Mouse (Mus musculus) CH12.LX (cell line): Measurements from ENCODE around the gene P2ry14. TPM values are rescaled to one million over a fixed set of nuclear protein-coding genes. Genes with fewer than 3 reads are reported as not detected.

Experiments used
- DNase-seq: peaks from one replicate; pipeline ENCODE4 v3.0.0-alpha.2; 2013; ENCODE audit errors: extremely low read depth
- H3K27ac ChIP-seq: 2 replicates; pipeline ENCODE4 v1.5.1; 2012; ENCODE audit warnings: low read depth, mild to moderate bottlenecking, control low read depth, moderate library complexity; ENCODE audit not compliant: insufficient read depth
- H3K27me3 ChIP-seq: replicated peaks from 2 replicates; pipeline ENCODE3; 2012; ENCODE audit warnings: inconsistent platforms
- H3K36me3 ChIP-seq, 2 experiments: replicated peaks in 1 of 2; 2 replicates each; pipeline versions ENCODE3 to v1.6.1; 2012; ENCODE audit warnings: inconsistent platforms in 1 of 2, low read length in 1 of 2, mild to moderate bottlenecking in 1 of 2, mixed read lengths in 1 of 2, moderate library complexity in 1 of 2; ENCODE audit not compliant: control insufficient read depth in 1 of 2, insufficient read depth in 1 of 2
- H3K4me1 ChIP-seq, 2 experiments: 2 replicates each; pipeline ENCODE4 v1.6.1; 2012; ENCODE audit warnings: inconsistent platforms in 1 of 2, moderate library complexity in 1 of 2; ENCODE audit not compliant: insufficient read depth in 2 of 2, control insufficient read depth in 1 of 2
- H3K4me2 ChIP-seq: 2 replicates; pipeline ENCODE4 v1.6.1; 2012; ENCODE audit warnings: low read depth, mild to moderate bottlenecking, control low read depth; ENCODE audit not compliant: poor library complexity, insufficient read depth, severe bottlenecking
- H3K4me3 ChIP-seq, 3 experiments: fragments of 150-350 bp in 1 of 3; sonication (generic) in 1 of 3; replicated peaks in 1 of 3; 2 replicates each; pipeline versions ENCODE3 to v1.5.1; 2011 to 2012; ENCODE audit warnings: low read depth in 2 of 3, low read length in 2 of 3, mild to moderate bottlenecking in 2 of 3, moderate library complexity in 2 of 3, control low read depth in 1 of 3, improper control_type of control experiment in 1 of 3, inconsistent platforms in 1 of 3, mixed read lengths in 1 of 3; ENCODE audit not compliant: poor library complexity in 1 of 3
- H3K79me2 ChIP-seq: replicated peaks from 2 replicates; pipeline ENCODE4 v1.6.1; 2012; ENCODE audit warnings: mild to moderate bottlenecking, moderate library complexity; ENCODE audit not compliant: control insufficient read depth, poor library complexity, insufficient read depth, severe bottlenecking; ENCODE audit errors: extremely low read depth
- H3K9ac ChIP-seq: 2 replicates; pipeline ENCODE4 v1.6.1; 2012; ENCODE audit warnings: low read depth, mild to moderate bottlenecking, control low read depth, moderate library complexity; ENCODE audit not compliant: insufficient read depth
- H3K9me3 ChIP-seq: replicated peaks from 2 replicates; pipeline ENCODE3; 2012; ENCODE audit warnings: low read length, inconsistent platforms, mixed read lengths
- CHD2 ChIP-seq: IDR thresholded peaks from 2 replicates; pipeline ENCODE4 v1.6.1; 2011; ENCODE audit warnings: low read length, improper control_type of control experiment
- CTCF ChIP-seq, 2 experiments: IDR thresholded peaks in 1 of 2; conservative IDR thresholded peaks in 1 of 2; 2 replicates each; pipeline ENCODE4 v1.5.1; 2011 to 2012; ENCODE audit warnings: low read depth in 2 of 2, low read length in 2 of 2, improper control_type of control experiment in 1 of 2, inconsistent platforms in 1 of 2, mild to moderate bottlenecking in 1 of 2, moderate library complexity in 1 of 2
- E2F4 ChIP-seq: IDR thresholded peaks from 2 replicates; pipeline ENCODE4 v1.6.1; 2011; ENCODE audit warnings: low read depth, low read length, improper control_type of control experiment; ENCODE audit not compliant: insufficient replicate concordance
- GABPA ChIP-seq: IDR thresholded peaks from 2 replicates; pipeline ENCODE4 v1.6.1; 2012; ENCODE audit warnings: low read depth, low read length, improper control_type of control experiment, inconsistent platforms; ENCODE audit not compliant: insufficient replicate concordance
- JUND ChIP-seq: conservative IDR thresholded peaks from 2 replicates; pipeline ENCODE4 v1.6.1; 2011; ENCODE audit warnings: low read depth, low read length, improper control_type of control experiment
- MAFK ChIP-seq: IDR thresholded peaks from 2 replicates; pipeline ENCODE4 v1.6.1; 2011; ENCODE audit warnings: low read length, improper control_type of control experiment; ENCODE audit not compliant: insufficient replicate concordance
- MAZ ChIP-seq: IDR thresholded peaks from 2 replicates; pipeline ENCODE4 v1.6.1; 2012; ENCODE audit warnings: low read depth, mild to moderate bottlenecking, inconsistent platforms, low read length, improper control_type of control experiment, moderate library complexity
- MYC ChIP-seq: IDR thresholded peaks from 2 replicates; pipeline ENCODE4 v1.6.1; 2011; ENCODE audit warnings: low read depth, mild to moderate bottlenecking, improper control_type of control experiment, low read length
- NRF1 ChIP-seq: IDR thresholded peaks from 2 replicates; pipeline ENCODE4 v1.6.1; 2014; ENCODE audit warnings: low read depth, mild to moderate bottlenecking, inconsistent platforms, low read length, improper control_type of control experiment, moderate library complexity
- PAX5 ChIP-seq: IDR thresholded peaks from 2 replicates; pipeline ENCODE4 v1.6.1; 2012; ENCODE audit warnings: low read length, inconsistent platforms, mixed read lengths
- POLR2A ChIP-seq: IDR thresholded peaks from 2 replicates; pipeline ENCODE4 v1.6.1; 2011; ENCODE audit warnings: low read depth, mild to moderate bottlenecking, improper control_type of control experiment, low read length
- POLR2AphosphoS2 ChIP-seq: IDR thresholded peaks from 2 replicates; pipeline ENCODE4 v1.6.1; 2011; ENCODE audit warnings: low read depth, low read length, improper control_type of control experiment
- SMC3 ChIP-seq: IDR thresholded peaks from 2 replicates; pipeline ENCODE4 v1.6.1; 2011; ENCODE audit warnings: low read depth, low read length, improper control_type of control experiment
- TBP ChIP-seq: conservative IDR thresholded peaks from 2 replicates; pipeline ENCODE4 v1.6.1; 2011; ENCODE audit warnings: low read depth, low read length, improper control_type of control experiment
- TCF12 ChIP-seq: IDR thresholded peaks from 2 replicates; pipeline ENCODE4 v1.6.1; 2014; ENCODE audit warnings: low read depth, mild to moderate bottlenecking, inconsistent platforms, low read length, improper control_type of control experiment
- USF2 ChIP-seq: conservative IDR thresholded peaks from 2 replicates; pipeline ENCODE4 v1.6.1; 2011; ENCODE audit warnings: low read depth, low read length, improper control_type of control experiment
- ZKSCAN1 ChIP-seq: IDR thresholded peaks from 2 replicates; pipeline ENCODE4 v1.6.1; 2012; ENCODE audit warnings: low read depth, inconsistent platforms, low read length, improper control_type of control experiment, borderline replicate concordance
- ZNF384 ChIP-seq: IDR thresholded peaks from 2 replicates; pipeline ENCODE4 v1.6.1; 2012; ENCODE audit warnings: low read depth, low read length, improper control_type of control experiment, inconsistent platforms
- dilution Hi-C: fragments of 300-500 bp; cut with MboI; formaldehyde crosslinking; loops from 2 replicates; pipeline ENCODE4 v1.14.3; 2020; ENCODE audit warnings: low sequenced_read_pairs; ENCODE audit not compliant: extremely low pct_unique_long_range_greater_than_20kb, extremely low pct_ligation_motif_present
- in situ Hi-C: fragments of 300-500 bp; cut with MboI; formaldehyde crosslinking; loops from 3 replicates; pipeline ENCODE4 v1.14.3; 2019; ENCODE audit warnings: low sequenced_read_pairs, low pct_ligation_motif_present, low pct_unique_long_range_greater_than_20kb, mixed read lengths
- polyA plus RNA-seq: library from polyadenylated mRNA; unstranded; fragments of >175 nt; gene quantifications from 2 replicates; pipeline ENCODE4 v1.2.1, GENCODE M21; 2012; ENCODE audit warnings: low read depth; ENCODE audit not compliant: insufficient read length
- total RNA-seq, 2 experiments: library from RNA; depleted of rRNA; stranded (reverse); fragments of 300-350 nt in 1 of 2; fragments of >200 nt in 1 of 2; gene quantifications; 2 replicates each; pipeline ENCODE4 v1.2.3; 2012 to 2014

The P2ry14 gene
- total RNA-seq (2012; rRNA removed), result 0.25 and 0.34 TPM in 2 replicates
- total RNA-seq (2014; rRNA removed), result 0.24 and 0.32 TPM in 2 replicates
- polyA plus RNA-seq, result 0.20 and 0.46 TPM in 2 replicates

GRCm38 (mm10) chr3:59153424-59153823 is at the start of gene P2ry14:
P2ry14 (minus strand) TSS chr3:59153618.
- no peaks in the 10 kb centered on the region for H3K36me3 ChIP-seq
- H3K4me2 ChIP-seq, result no peak within 1 kb of the TSS; the same call in 1 of the 2 replicates
- no peak within 1 kb of the TSS for H3K27ac ChIP-seq
- no peak within 1 kb of the TSS for H3K9ac ChIP-seq
- TF ChIP-seq TCF12, result no peak
- TF ChIP-seq ZNF384, result no peak
- no peak for TF ChIP-seq CTCF (conservative IDR thresholded peaks at IDR 0.05 in 1 of 2, IDR thresholded peaks at IDR 0.05 in 1 of 2; ENCODE audit: low read depth in 2 of 2, low read length in 2 of 2)
- no peak for TF ChIP-seq ZKSCAN1
- no peak for TF ChIP-seq CHD2
- TF ChIP-seq NRF1, result no peak
- no peak for TF ChIP-seq MYC
- TF ChIP-seq POLR2A, result no peak
- TF ChIP-seq TBP, result no peak
- TF ChIP-seq PAX5, result no peak
- TF ChIP-seq JUND, result no peak
- TF ChIP-seq, all 38 proteins: peak for 0
- DNase-seq, result no peak
- H3K27me3 ChIP-seq, result no peaks in the 10 kb centered on the region
- H3K9me3 ChIP-seq, result no peaks in the 10 kb centered on the region
- dilution Hi-C loops, result no loop called here
- in situ Hi-C loops, result loop anchor here (25.0 kb wide), 1 partner anchor 584 kb away; the partner anchor contains the start of gene Gm5538
- H3K4me3 ChIP-seq, result no peak within 1 kb of the TSS
- no peaks in the 10 kb centered on the region for H3K79me2 ChIP-seq
- H3K4me1 ChIP-seq, result peaks cover 4 to 25% of the 10 kb centered on the region in 2 experiments; a peak in 3 of 4 replicates

- Histone ChIP-seq H3K27ac (no peak overlapping the region), H3K9me3 (no peaks in the 10 kb centered on the region), H3K9ac (no peak overlapping the region), H3K4me2 (no peak overlapping the region), H3K4me3 (no peak overlapping the region), H3K4me1 (peaks cover 0 to 10% of the 10 kb centered on the region in 2 experiments; a peak in 2 of 4 replicates), H3K27me3 (no peaks in the 10 kb centered on the region), H3K79me2 (no peaks in the 10 kb centered on the region), H3K36me3 (no peaks in the 10 kb centered on the region)
- in situ Hi-C loops (no loop called here), dilution Hi-C loops (no loop called here)
- no peak for DNase-seq
- no peak for TF ChIP-seq USF2
- TF ChIP-seq E2F4, result no peak
- TF ChIP-seq MAFK, result no peak
- TF ChIP-seq MAZ, result no peak
- TF ChIP-seq TCF12, result no peak
- TF ChIP-seq ZKSCAN1, result no peak
- no peak for TF ChIP-seq SMC3
- TF ChIP-seq POLR2AphosphoS2, result no peak
- no peak for TF ChIP-seq CHD2
- no peak for TF ChIP-seq GABPA
- TF ChIP-seq POLR2A, result no peak
Measured at GRCm38 (mm10) chr3:59197329-59197948, 44.0 kb upstream of the P2ry14 start.
